Mouse (Mus musculus) monocyte, adult 5-6 weeks (primary cell): ENCODE data around the gene 3110040M04Rik. TPM values are rescaled to one million over a fixed set of nuclear protein-coding genes. Genes with fewer than 3 reads are reported as not detected.
"Not testable (repeated sequence)": the region's sequence is repeated elsewhere in the genome, so short reads cannot be mapped to it uniquely, and the experiment has no call there.

Source experiments
- ATAC-seq: fragments of 153-309, 156-312 bp; replicated peaks from 2 replicates; pipeline ENCODE4 v1.8.0; 2017; ENCODE audit warnings: mild to moderate bottlenecking; ENCODE audit not compliant: low TSS enrichment, insufficient number of reproducible peaks, severe bottlenecking, poor library complexity, low FRiP score
- total RNA-seq: library from RNA; stranded (forward); fragments of 200-1000, 200-491, 200-594 nt; gene quantifications from 3 replicates; pipeline ENCODE4 v1.2.3, GENCODE M21; 2017

Gene 3110040M04Rik
- total RNA-seq, 1 experiment from 2014 or later = not detected

DNA sequence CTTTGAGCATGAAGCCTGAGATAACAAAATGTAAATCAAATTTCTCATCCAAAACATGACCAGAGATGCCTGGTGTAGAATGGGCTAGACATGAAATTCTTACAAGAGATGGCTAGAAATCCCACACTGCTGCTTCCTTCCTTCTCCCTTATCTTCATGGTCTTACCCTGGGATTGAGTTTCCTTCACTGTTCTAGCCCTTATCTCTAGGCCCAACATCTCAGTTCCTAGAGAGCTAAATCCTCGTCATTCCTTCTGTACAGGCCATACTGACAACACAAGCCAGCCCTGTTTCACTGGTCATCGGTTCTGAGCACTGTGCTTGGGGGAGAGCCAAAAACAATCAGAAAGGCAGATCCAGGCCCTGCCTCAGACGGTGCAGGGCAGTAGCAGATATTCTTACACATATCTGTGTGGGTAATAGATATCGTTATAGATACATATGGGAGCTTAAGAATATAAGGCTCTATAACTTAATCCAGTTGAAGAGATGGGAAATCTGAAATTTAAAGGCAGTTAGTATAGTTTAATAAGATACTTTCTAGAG lies 17.0 kb upstream of the 3110040M04Rik start:
- not testable (repeated sequence) for ATAC-seq

DNA sequence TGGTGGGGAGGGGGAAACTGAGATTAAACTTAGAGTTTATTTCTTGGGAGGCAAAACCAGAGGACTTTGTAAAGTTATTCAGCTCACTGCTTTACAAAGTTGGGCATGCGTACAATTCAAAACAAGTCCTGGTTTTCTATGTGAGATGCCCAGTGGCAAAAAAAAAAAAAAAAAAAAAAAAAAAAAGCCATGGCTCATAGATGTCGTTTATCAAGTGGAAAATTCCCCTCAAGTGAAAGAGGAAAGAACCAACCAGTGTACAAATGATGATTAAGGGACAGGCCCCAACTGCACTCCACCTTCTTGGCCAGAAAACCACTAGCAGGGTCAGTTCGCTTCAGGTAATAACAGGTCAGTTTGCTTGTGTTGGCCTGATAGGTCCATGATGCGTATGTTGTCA lies 15.5 kb upstream of the 3110040M04Rik start:
- ATAC-seq = no peak

DNA sequence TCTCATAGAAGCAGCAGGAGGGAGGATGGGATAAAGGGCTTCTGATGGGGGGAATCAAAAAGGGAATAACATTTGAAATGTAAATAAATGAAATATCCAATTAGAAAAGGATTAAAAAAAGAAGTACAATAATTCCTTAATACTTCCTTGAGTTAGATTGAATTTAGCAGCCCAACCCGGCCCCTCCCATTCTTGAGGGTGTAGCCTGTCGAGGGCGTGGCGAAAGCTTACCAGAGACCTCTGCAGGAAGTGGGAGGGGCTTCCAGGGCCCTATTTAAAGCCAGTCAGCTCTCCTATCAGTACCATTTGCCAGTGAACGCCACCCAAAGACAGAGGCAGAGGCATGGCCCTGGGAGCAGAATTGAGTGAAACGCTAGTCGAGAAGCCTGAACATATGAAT lies 11.8 kb upstream of the 3110040M04Rik start, which contains the start of gene Gm8947:
TSS of gene Gm8947 (plus strand) at position 302 of the 400 bp plus-strand sequence.
- ATAC-seq = not testable (repeated sequence)

DNA sequence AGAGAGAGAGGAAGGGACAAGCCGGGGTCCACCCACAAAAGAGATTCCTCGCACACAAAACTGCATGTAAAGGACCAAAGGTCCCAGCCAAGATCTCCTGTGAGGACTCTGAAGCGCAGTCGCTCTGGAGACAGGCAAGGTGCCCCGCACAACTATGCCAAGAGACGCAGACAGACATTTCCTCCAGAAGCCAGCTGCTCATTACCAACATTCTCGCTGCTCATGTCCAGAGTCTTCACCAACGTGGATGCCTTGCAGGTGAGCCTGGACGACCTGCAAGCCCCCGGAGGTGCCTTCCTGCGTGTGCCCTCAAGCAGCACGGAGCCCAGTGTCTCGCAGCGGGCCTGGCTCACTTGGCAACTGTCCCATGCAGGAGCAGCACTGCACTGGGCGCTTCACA lies 11.2 kb upstream of the 3110040M04Rik start:
- ATAC-seq = not testable (repeated sequence)

DNA sequence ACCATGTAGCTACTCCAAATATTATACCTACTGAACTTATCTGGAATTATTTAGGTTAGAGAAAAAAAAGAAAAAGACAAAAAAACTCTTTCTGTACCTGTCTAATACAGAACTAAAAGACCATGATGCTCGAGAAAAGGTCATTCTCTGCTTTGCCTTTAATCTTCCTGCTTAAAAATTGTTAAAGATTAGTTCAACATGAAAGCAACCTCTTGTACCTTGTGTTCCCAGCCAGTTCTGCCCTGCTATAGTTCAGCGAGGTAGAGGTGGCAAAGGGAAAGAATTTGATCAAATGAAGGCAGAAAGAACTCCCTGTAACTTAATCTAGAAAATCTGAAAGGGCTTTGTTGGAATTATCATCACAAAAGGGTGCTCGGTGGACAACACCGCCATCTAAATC lies 7.9 kb upstream of the 3110040M04Rik start:
- ATAC-seq = not testable (repeated sequence)

DNA sequence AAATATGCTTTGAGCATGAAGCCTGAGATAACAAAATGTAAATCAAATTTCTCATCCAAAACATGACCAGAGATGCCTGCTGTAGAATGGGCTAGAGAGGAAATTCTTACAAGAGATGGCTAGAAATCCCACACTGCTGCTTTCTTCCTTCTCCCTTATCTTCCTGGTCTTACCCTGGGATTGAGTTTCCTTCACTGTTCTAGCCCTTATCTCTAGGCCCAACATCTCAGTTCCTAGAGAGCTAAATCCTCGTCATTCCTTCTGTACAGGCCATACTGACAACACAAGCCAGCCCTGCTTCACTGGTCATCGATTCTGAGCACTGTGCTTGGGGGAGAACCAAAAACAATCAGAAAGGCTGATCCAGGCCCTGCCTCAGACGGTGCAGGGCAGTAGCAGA lies 7.2 kb upstream of the 3110040M04Rik start:
- ATAC-seq = not testable (repeated sequence)

DNA sequence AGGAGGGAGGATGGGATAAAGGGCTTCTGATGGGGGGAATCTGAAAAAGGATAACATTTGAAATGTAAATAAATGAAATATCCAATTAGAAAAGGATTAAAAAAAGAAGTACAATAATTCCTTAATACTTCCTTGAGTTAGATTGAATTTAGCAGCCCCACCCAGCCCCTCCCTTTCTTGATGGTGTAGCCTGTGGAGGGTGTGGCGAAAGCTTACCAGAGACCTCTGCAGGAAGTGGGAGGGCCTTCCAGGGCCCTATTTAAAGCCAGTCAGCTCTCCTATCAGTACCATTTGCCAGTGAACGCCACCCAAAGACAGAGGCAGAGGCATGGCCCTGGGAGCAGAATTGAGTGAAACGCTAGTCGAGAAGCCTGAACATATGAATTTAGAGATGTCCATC lies 5.8 kb upstream of the 3110040M04Rik start, which contains the start of gene Gm47995:
TSS of gene Gm47995 (plus strand) at position 329 of the 400 bp plus-strand sequence.
- not testable (repeated sequence) for ATAC-seq

DNA sequence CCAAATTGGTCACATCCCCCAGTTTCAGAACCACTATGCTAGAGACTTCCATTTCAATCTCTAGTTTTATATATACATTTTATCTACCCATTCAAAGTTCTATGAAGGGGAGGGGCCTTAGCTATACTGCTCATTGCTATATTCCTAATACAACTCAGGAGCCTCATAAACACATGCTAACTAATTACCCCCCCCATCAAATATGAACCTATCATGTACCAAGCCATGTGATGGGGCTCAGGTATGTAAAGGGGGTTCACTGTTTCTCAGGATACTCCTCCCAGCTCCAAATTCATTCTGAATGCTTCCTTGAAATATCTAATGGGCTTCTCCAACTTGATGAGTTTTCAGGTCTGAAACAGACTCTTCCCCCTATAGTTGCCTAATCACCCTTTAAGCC lies 3.3 kb upstream of the 3110040M04Rik start:
- not testable (repeated sequence) for ATAC-seq

DNA sequence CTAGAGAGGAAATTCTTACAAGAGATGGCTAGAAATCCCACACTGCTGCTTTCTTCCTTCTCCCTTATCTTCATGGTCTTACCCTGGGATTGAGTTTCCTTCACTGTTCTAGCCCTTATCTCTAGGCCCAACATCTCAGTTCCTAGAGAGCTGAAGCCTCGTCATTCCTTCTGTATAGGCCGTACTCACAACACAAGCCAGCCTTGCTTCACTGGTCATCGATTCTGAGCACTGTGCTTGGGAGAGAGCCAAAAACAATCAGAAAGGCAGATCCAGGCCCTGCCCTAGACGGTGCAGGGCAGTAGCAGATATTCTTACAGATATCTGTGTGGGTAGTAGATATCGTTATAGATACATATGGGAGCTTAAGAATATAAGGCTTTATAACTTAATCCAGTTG lies 1.1 kb upstream of the 3110040M04Rik start:
- ATAC-seq = not testable (repeated sequence)

DNA sequence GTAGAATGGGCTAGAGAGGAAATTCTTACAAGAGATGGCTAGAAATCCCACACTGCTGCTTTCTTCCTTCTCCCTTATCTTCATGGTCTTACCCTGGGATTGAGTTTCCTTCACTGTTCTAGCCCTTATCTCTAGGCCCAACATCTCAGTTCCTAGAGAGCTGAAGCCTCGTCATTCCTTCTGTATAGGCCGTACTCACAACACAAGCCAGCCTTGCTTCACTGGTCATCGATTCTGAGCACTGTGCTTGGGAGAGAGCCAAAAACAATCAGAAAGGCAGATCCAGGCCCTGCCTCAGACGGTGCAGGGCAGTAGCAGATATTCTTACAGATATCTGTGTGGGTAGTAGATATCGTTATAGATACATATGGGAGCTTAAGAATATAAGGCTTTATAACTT lies 4.6 kb downstream of the 3110040M04Rik start:
- 0 out of 2 replicates have a peak, but pooled peaks have one; percentile 27 for ATAC-seq

DNA sequence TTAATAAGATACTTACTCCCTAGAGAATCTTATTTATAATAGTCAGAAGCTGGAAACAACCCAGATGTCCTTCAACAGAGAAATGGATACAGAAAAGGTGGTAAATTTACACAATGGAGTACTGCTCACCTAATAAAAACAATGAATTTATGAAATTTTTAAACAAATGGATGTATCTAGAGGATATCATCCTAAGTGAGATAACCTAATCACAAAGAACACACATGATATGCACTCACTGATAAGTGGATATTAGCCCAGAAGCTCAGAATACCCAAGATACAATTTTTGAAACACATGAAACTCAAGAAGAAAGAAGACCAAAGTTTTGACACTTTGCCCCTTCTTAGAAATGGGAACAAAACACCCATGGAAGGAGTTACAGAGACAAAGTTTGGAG lies 5.0 kb downstream of the 3110040M04Rik start:
- not testable (repeated sequence) for ATAC-seq

DNA sequence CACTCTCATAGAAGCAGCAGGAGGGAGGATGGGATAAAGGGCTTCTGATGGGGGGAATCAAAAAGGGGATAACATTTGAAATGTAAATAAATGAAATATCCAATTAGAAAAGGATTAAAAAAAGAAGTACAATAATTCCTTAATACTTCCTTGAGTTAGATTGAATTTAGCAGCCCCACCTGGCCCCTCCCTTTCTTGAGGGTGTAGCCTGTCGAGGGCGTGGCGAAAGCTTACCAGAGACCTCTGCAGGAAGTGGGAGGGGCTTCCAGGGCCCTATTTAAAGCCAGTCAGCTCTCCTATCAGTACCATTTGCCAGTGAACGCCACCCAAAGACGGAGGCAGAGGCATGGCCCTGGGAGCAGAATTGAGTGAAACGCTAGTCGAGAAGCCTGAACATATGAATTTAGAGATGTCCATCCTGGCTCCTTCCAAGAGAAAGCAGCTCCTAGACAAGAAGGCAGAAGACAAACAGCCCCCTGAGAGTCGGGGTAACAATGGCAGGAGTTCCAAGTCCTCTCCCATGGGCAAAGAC lies 6.0 kb downstream of the 3110040M04Rik start, which contains the start of gene Gm47996:
TSS of gene Gm47996 (plus strand) at position 308 of the 532 bp plus-strand sequence.
- not testable (repeated sequence) for ATAC-seq

DNA sequence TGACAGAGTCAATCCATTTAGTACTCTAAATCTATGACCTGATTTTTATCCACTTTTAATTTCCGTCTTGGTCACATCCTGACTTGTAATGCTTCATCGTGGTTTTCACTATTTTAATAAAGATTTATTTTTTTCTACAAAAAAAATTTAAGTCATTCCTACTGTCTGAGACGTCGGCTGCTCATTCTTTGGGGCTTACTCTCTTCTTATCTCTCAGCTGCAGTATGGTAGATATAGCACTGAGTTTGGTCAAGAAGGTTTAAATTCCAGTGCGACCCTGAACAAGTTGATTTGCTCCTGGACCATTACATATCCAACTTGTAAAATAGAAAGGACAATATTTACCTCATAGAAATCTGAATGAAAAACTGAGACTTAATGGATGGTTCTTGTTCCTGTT lies 7.7 kb downstream of the 3110040M04Rik start:
- ATAC-seq = not testable (repeated sequence)

DNA sequence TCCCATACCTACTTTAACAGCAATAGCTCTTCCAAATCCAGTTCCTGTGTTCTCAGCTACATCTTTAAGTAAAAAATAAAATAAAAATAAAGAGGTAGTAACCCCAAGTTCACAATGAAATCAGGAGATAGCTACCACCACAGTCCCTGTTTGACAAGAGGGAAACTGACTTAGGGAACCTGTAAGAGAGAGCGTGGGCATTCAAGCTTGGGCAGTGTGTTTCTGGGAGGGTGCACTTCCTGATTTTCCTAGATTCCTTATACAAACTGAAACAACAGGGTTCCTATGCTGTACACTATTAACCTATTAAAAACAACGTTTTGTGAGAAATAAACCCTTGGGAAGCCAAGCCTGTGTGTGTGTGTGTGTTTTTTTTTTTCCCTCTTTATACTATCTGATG lies 10.9 kb downstream of the 3110040M04Rik start:
- ATAC-seq = no peak

DNA sequence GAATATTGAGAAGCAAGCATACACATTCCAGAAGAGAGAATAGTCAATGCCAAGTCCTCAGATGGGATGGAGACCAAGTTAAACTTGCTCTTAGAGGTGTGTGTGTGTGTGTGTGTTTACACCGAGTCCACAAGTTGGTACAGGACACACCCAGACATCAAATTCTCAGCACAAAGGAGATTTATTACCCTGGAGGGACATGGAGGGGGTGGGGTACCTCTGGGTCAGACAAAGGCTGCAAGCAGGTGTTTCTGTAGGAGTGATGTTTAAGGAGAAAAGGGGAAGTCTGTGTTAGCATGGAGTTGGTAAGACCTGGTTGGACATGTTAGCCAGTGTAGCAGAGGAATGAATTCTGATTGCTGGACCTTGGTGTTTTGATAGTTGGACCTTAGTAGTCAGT lies 12.1 kb downstream of the 3110040M04Rik start:
- no peak for ATAC-seq

DNA sequence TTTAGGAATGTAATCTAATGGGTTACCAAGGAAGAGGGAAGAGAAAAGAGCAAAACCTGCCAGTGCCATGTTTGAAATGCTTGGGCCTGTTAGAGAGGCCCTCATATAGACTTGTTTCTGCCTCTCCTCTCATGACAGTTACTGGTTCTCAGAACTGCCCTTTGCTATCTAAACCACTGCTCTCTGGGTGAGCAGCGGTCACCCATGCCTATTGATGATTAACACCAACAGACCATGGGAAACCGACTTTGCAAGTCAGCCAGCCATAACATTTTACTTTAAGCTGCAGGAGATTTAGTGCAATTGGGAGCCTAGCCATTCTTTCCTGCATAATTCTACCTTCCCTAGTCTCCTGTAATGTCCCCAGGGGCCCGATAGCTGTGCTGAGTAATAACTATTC lies 12.5 kb downstream of the 3110040M04Rik start:
- no peak for ATAC-seq

DNA sequence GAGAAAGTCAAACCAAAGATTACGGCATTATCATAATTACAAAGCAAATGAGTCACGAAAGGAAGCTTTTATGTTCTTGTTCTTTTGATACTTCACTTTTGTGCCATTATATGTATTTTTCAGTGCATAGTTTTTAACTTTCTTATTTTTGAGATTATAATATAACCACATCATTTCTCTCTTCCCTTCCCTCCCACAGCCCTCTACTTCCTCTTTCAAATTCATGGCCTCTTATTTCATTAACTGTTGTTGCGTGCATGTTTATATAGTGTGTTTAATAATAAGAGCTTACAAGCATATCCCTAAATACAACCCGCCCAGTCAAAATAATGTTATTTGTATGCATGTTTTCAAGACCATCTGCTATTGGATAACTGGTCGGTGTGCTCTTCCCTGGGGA lies 15.1 kb downstream of the 3110040M04Rik start:
- ATAC-seq = no peak

DNA sequence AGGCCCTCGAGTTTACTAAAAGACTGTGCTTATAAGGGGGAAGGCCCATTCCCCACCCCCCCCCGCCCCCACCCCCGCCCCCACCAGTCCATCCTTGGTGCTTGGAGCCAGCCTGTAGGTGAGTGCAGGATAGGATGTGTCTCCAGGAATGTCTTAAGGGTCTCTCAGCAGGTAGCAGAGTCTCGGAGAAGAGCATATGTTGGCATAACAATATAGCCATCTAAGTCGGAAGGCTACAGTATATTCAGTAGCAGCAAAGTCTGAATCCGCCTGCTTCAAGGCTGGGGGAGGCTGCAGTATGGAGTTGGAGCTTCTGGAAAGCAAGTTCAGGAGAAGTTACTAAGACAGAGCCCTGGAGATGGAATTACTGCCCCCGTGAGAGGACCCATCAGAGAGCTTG lies 16.2 kb downstream of the 3110040M04Rik start:
- ATAC-seq = no peak

DNA sequence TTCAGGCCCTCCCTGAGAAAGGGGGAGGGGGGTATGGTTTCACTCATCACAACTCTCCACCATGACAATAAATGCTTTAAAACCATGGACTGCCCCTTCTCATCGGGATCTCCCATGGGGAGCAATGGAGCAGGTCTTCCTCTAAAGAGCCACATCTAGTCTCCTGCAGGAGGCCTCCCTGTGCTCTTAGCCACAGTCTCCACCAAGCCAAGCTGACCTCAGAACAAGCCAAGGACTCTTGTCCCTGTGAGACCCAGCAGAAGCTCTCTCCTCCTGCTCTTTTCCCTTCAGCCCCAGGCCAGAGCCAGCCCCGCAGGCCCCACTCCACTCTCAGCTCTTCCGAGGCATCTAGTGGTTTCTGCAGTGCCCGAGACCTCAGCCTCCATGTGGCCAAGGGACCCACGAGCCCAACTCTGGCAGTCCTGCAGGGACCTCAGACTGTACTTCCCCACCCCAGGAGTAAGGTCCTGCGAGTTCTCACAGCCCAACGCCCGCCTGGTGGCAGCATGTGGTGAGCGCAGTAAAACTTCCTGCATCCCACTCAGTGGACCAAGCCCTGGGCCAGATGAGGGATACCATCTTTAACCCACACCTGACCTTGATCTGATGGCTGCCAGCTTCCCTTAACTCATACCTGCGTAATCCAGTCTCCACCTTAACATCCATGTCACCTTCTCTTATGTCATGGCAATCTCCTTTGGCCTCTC lies 18.8 kb downstream of the 3110040M04Rik start:
- no peak for ATAC-seq

DNA sequence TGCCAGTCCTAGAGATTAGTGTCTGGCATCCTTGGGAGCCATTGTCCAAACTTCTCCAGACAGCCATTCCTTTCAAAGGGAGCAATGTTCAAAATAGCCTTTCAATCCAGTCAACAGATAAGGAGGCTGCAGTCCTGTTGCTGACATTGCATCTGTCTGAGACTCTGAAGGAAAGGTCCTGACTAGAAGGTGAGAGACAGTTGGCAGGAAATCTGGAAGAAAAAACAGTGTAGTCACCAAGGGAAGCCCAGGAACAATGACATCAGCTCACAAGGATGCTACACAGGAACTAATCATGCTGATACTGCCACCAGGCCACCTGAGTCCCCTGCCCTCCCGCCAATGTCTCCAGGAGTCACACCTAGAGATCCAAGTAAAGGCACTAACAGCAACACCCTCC lies 19.5 kb downstream of the 3110040M04Rik start:
- no peak for ATAC-seq
